Mouse (Mus musculus) liver, adult 2 months (tissue): Measurements from ENCODE around the gene Dnajc6.

Experiments
- CTCF ChIP-seq: fragments of 200-500 bp; IDR thresholded peaks from 2 replicates; pipeline ENCODE4 v1.5.1; 2011; ENCODE audit warnings: low read depth, low read length, control low read depth
- POLR2A ChIP-seq: fragments of 200-500 bp; IDR thresholded peaks from 2 replicates; pipeline ENCODE4 v1.6.1; 2011; ENCODE audit warnings: low read length, control low read depth; ENCODE audit not compliant: insufficient read depth; ENCODE audit errors: extremely low read depth

GRCm38 (mm10) chr4:101689241-101689640, 192.8 kb downstream of the Dnajc6 start:
- TF ChIP-seq CTCF: no peak
- TF ChIP-seq POLR2A: no peak
